Mouse (Mus musculus): ENCODE measurements at regions not wholly inside any gene's neighbourhood (a gene's known extent, or its start where the extent isn't known, plus 50 kb on each side); places are given as distances from the start of the nearest gene placed in this dataset.

DNA sequence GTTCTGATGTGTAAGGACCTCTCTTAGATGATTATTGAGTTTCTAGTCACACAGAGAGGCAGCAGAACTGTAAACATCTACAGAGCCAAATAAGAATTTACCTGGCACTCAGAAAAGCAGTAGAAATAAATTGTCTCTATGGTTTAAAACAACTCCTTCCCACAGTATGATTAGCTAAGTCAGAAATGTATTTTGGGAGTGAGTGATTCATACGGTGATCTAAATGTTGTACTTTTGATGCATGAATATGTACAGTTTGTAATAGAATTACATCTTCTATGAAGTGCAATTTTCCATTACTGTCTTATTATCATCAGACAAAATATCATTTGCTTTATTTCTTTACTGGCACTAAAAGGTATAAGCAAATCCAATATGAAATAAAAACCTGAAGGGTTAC is 489.8 kb upstream of the Atp2b1 start:
- TF ChIP-seq POLR2A (IDR thresholded peaks at IDR 0.05; ENCODE audit: borderline replicate concordance, insufficient read depth, low read length) (no peak), CTCF (IDR thresholded peaks at IDR 0.05; ENCODE audit: borderline replicate concordance, insufficient read depth, low read depth, low read length) (no peak)

Measured in cerebellum, adult 2 months (tissue).